Mouse (Mus musculus): ENCODE measurements at regions not wholly inside any gene's neighbourhood (a gene's known extent, or its start where the extent isn't known, plus 50 kb on each side); places are given as distances from the start of the nearest gene placed in this dataset.

GRCm38 (mm10) chr11:111763081-111763480 is 697.1 kb downstream of the Kcnj2 start:
- TF ChIP-seq CTCF (IDR thresholded peaks at IDR 0.05; ENCODE audit: low read depth) (no peak), EP300 (IDR thresholded peaks at IDR 0.05; ENCODE audit: low read depth) (no peak)

Measured in liver, embryonic 14.5 days (tissue).